Mouse (Mus musculus) hindbrain, embryonic 12.5 days (tissue): ENCODE measurements at regions not wholly inside any gene's neighbourhood (a gene's known extent, or its start where the extent isn't known, plus 50 kb on each side); places are given as distances from the start of the nearest gene placed in this dataset.

ENCODE experiments used
- ATAC-seq: fragments of 200-750 bp; cut with Nextera tagmentation; 2 replicates; pipeline ENCODE4 v1.8.0; 2017; ENCODE audit warnings: moderate TSS enrichment; ENCODE audit not compliant: low FRiP score
- H3K27ac ChIP-seq: fragments of 300-500 bp; sonication (generic); 2 replicates; pipeline ENCODE4 v1.5.1; 2016; ENCODE audit warnings: mild to moderate bottlenecking
- H3K27me3 ChIP-seq: fragments of 300-500 bp; sonication (generic); 2 replicates; pipeline ENCODE4 v1.6.1; 2016; ENCODE audit warnings: mild to moderate bottlenecking
- H3K36me3 ChIP-seq: fragments of 300-500 bp; sonication (generic); 2 replicates; pipeline ENCODE4 v1.6.1; 2016; ENCODE audit warnings: mild to moderate bottlenecking
- H3K4me1 ChIP-seq: fragments of 300-500 bp; sonication (generic); 2 replicates; pipeline ENCODE4 v1.6.1; 2016
- H3K4me2 ChIP-seq: fragments of 300-500 bp; sonication (generic); replicated peaks from 2 replicates; pipeline ENCODE4 v1.6.1; 2016; ENCODE audit warnings: mild to moderate bottlenecking
- H3K4me3 ChIP-seq: fragments of 300-500 bp; sonication (generic); 2 replicates; pipeline ENCODE4 v1.5.1; 2016; ENCODE audit warnings: mild to moderate bottlenecking
- H3K9ac ChIP-seq: fragments of 300-500 bp; sonication (generic); 2 replicates; pipeline ENCODE4 v1.6.1; 2016; ENCODE audit warnings: mild to moderate bottlenecking, moderate library complexity
- H3K9me3 ChIP-seq: fragments of 300-500 bp; sonication (generic); replicated peaks from 2 replicates; pipeline ENCODE4 v1.6.1; 2016; ENCODE audit warnings: mild to moderate bottlenecking
- WGBS: fragments of 180-500 bp; shearing (Covaris S2); methylation state at CpG from one replicate; pipeline ENCODE4 v1.1.7; 2016; 5-methylcytosine and 5-hydroxymethylcytosine counted together

DNA sequence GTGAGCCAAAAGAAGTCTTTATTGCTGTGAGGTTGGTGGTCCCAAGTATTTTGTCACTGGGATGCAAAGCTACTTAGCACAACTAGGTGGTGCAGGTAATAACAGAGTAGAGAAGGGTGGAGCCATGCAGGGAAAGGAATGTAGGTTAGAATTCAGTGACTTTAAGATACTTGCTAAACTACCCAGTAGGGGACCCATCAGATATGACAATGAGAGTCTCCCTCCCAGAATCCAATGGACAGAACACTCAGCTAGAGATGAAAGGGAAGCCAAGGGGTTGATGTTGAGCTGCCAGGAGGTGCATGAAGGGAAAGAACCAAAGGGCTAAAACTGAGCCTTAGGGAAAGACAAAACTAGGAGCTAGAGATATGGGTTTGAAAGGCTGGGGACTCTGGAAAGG lies 564.9 kb downstream of the Grin2a start:
- no peaks in the 10 kb centered on the region for H3K4me1 ChIP-seq
- H3K27me3 ChIP-seq = no peaks in the 10 kb centered on the region; the same call in 1 of the 2 replicates
- no peak for ATAC-seq
- no peaks in the 10 kb centered on the region; the same call in 1 of the 2 replicates for H3K9me3 ChIP-seq
- H3K4me2 ChIP-seq = no peak overlapping the region
- H3K36me3 ChIP-seq = no peaks in the 10 kb centered on the region
- no peak overlapping the region for H3K9ac ChIP-seq
- no peak overlapping the region for H3K4me3 ChIP-seq
- no peak overlapping the region for H3K27ac ChIP-seq

DNA sequence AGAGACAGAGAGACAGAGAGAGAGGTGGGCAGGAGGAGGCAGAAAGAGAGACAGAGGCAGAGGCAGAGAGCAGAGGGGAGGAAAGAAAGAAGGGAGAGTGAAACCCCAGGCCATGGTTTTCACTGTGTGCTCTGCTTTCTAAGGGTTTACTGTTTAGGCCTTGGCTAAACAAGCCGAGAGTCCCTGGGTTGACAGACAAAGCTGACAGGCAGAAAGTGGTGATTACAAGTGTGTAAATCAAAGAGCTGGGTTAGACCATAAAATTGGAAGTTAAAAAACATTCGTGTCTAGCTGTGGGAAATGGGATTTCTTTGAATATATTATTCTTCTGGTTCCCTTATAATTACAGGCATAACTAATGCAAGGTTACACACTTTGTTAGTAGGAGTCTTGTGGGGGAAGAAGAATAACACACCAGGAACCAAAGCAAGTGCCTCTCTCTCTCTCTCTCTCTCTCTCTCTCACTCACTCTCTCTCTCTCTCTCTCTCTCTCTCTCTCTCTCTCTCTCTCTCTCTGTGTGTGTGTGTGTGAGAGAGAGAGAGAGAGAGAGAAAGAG lies 556.0 kb downstream of the Grin2a start:
- no peaks in the 10 kb centered on the region for H3K36me3 ChIP-seq
- H3K9ac ChIP-seq = no peak overlapping the region
- H3K4me3 ChIP-seq = no peak overlapping the region
- H3K27ac ChIP-seq = no peak overlapping the region
- no peaks in the 10 kb centered on the region for H3K9me3 ChIP-seq
- 23% methylated on average over 2 of the region's 2 CpGs for WGBS
- peaks cover 29% of the 10 kb centered on the region for H3K27me3 ChIP-seq
- H3K4me2 ChIP-seq = no peak overlapping the region
- ATAC-seq = peak; percentile 35; the same call in 1 of the 2 replicates
- H3K4me1 ChIP-seq = no peaks in the 10 kb centered on the region

DNA sequence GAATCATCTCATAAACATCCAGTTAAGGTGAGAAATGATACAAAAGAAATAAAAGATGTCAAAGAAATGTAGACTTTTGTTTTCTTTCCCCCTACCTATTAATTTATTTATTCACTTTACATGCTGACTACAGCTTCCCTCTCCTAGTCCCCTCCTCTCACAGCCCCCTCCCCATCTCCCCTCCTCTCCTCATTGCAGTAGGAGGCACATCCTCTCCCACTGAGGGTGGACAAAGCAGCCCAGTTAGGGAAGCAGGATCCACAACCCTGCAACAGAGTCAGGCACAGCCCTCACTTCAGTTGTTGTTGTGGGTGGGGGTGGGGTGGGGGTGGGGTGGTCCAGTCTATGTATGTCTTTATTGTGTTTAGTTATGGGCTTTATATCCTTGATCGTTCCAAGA lies 555.5 kb downstream of the Grin2a start:
- Histone ChIP-seq H3K27me3 (peaks cover 29% of the 10 kb centered on the region), H3K9ac (no peak overlapping the region), H3K4me2 (no peak overlapping the region), H3K9me3 (no peaks in the 10 kb centered on the region), H3K4me1 (no peaks in the 10 kb centered on the region), H3K36me3 (no peaks in the 10 kb centered on the region), H3K4me3 (no peak overlapping the region), H3K27ac (no peak overlapping the region)
- no peak for ATAC-seq
- WGBS = 60% methylated on average over 1 of the region's 1 CpGs

DNA sequence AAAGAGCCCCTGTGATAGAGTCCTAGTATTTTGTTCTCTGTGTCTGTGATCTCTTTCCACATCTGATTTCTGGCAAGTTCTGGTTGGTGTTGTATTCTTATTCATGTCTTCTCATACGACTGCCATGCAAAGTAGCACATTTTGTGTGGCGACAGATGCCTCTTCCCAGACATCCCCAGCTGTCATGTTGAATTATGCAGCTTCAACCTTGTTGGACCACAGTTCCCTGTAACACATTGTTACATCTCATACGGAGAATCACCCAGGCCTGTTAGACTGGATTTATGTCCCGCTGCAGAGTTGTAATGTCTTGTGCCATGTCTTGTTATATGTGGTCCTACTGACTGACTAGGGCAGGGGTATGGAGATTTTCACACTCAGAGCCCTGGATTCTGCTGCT lies 543.3 kb downstream of the Grin2a start:
- Histone ChIP-seq H3K4me3 (no peak overlapping the region), H3K4me2 (no peak overlapping the region), H3K36me3 (no peaks in the 10 kb centered on the region), H3K27me3 (no peaks in the 10 kb centered on the region), H3K9ac (no peak overlapping the region), H3K27ac (no peak overlapping the region), H3K4me1 (no peaks in the 10 kb centered on the region), H3K9me3 (no peaks in the 10 kb centered on the region)
- no peak for ATAC-seq
- WGBS = 85% methylated on average over 4 of the region's 4 CpGs

DNA sequence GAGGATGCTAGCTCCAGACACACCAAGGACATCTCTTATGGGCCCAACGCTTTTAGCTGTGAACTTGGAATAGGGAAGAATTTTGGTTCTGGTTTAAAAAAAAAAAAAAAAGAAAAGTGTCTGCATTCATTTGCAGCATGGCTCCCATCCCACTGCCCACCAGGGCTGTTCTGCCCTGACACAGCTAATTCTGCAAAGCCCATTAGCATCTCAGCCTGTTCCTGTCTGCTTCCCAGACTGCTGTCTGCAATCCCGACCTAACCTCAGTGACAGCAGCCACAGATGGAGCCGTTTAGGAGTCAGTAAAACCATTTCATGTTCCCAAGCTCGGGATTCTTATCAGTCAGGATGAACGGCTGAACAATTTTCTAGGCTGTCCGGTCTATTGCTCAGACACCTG lies 537.8 kb downstream of the Grin2a start:
- Histone ChIP-seq H3K27me3 (no peaks in the 10 kb centered on the region), H3K36me3 (no peaks in the 10 kb centered on the region), H3K27ac (no peak overlapping the region), H3K4me3 (no peak overlapping the region), H3K4me1 (no peaks in the 10 kb centered on the region), H3K9me3 (no peaks in the 10 kb centered on the region), H3K4me2 (no peak overlapping the region), H3K9ac (no peak overlapping the region)
- WGBS = 75% methylated on average over 6 of the region's 6 CpGs
- no peak for ATAC-seq

DNA sequence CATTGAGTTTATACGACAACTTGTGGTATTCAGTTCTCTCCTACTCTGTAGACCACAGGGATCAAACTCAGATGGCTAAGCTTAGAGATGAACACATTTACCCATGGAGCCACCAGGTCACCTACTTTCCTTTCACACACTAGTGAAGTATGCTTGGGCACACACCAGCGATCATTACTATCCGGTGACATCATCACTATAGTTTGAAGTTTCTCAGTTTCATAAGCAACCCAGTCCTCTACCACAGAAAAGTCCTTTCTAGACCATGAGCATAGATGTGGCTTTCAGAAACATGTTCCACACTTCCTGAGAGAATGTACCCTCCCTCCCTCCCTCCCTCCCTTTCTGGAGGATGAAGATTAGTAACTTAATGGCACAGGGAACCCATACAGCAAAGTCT lies 532.9 kb downstream of the Grin2a start:
- Histone ChIP-seq H3K27ac (no peak overlapping the region), H3K27me3 (no peaks in the 10 kb centered on the region)
- 90% methylated on average over 3 of the region's 3 CpGs for whole genome bisulfite sequencing

DNA sequence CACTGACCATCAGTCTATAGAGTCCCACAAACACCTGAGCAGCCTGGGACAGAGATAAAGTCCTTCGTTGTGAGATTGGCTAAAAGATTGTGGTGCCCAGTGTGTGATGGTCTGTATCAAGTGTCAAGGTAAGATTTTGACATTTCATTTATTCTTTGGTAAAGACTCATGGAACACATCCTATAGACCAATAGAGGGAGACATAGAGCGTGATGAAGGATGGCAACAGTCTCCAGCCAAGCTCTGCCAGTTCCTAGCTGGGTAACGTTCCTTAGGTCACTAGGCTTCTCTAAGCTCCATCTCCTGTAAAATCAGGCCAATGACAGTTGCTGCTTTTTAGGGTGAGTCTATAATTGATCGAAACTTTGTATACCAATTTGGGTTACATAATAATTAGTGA lies 526.0 kb downstream of the Grin2a start:
- H3K27ac ChIP-seq = no peak overlapping the region
- 68% methylated on average over 4 of the region's 4 CpGs for WGBS
- no peak overlapping the region for H3K9ac ChIP-seq
- H3K4me2 ChIP-seq = no peak overlapping the region
- no peaks in the 10 kb centered on the region for H3K36me3 ChIP-seq
- H3K27me3 ChIP-seq = peaks cover 3% of the 10 kb centered on the region; the same call in 1 of the 2 replicates
- H3K4me3 ChIP-seq = no peak overlapping the region
- ATAC-seq = no peak
- no peaks in the 10 kb centered on the region for H3K9me3 ChIP-seq
- H3K4me1 ChIP-seq = no peaks in the 10 kb centered on the region

More for the DNA sequence above, 532.9 kb downstream of the Grin2a start:
- Histone ChIP-seq H3K4me1 (no peaks in the 10 kb centered on the region), H3K4me3 (no peak overlapping the region), H3K9ac (no peak overlapping the region), H3K4me2 (no peak overlapping the region), H3K9me3 (no peaks in the 10 kb centered on the region), H3K36me3 (no peaks in the 10 kb centered on the region)
- no peak for ATAC-seq

DNA sequence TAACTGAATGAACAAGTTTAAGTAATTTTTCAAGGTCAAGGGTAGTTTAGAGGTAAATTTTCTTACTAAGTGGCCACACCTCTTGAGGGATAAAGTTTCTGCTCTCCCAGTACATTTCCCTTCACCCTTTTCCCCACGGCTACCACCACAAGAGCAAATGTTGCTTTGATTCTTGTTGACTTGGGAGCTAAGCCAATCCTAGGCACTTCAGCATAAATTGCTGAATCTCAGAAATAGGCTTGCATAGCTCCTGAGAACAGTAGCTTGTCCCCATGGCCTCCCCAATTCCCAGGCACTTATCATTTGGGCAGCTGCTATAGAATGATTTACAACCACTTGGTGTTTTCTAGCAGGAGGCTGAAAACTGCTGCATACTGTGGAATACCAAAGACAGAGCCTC lies 510.1 kb downstream of the Grin2a start:
- Histone ChIP-seq H3K36me3 (no peaks in the 10 kb centered on the region), H3K4me3 (no peak overlapping the region), H3K9ac (no peak overlapping the region), H3K27ac (no peak overlapping the region), H3K4me1 (no peaks in the 10 kb centered on the region), H3K4me2 (no peak overlapping the region), H3K9me3 (no peaks in the 10 kb centered on the region), H3K27me3 (no peaks in the 10 kb centered on the region)
- 76% methylated on average over 1 of the region's 1 CpGs for WGBS
- ATAC-seq = no peak

DNA sequence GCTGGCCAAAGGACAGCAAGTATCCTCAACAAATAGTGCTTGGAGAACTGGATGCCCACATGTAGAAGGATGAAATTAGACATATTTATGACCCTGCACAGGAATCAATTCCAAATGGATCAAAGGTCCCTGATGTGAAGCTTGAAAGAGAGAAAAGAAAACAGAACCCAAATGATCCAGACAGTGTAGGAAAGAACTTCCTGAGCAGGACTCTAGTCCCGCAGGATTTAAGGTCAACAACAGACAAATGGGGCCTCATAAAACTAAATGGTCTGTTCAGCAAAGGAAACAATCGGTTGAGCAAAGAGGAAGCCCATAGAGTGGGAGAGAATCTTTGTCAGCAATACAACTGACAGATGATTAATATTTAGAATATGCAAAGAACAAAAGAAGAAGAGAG lies 497.1 kb downstream of the Grin2a start:
- Histone ChIP-seq H3K36me3 (no peaks in the 10 kb centered on the region), H3K27me3 (no peaks in the 10 kb centered on the region), H3K27ac (no peak overlapping the region), H3K9ac (no peak overlapping the region), H3K4me1 (no peaks in the 10 kb centered on the region), H3K4me2 (no peak overlapping the region), H3K9me3 (no peaks in the 10 kb centered on the region), H3K4me3 (no peak overlapping the region)
- 57% methylated on average over 2 of the region's 2 CpGs for WGBS
- ATAC-seq = no peak

DNA sequence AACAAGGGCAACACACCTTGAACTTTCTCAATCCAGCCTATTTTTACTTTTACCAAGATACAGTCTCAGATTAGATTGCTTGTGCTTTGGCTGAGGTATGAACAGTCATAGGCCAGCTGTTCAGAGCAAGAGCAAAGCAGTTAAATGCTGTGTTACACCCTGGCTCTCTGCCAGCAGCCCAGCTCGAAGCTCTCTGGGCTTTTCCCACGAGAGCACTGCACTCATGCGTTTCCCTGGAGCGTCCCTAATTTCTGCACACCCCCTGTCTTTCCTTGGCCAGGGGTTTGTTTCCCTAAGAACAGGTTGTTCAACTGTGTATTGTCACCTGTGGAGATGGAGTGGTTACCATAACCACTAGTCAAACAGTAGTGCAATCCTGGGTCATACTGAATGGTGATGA lies 493.6 kb downstream of the Grin2a start:
- no peaks in the 10 kb centered on the region for H3K9me3 ChIP-seq
- no peak overlapping the region for H3K4me2 ChIP-seq
- H3K27ac ChIP-seq = no peak overlapping the region
- no peak for ATAC-seq
- H3K36me3 ChIP-seq = no peaks in the 10 kb centered on the region
- WGBS = 59% methylated on average over 4 of the region's 4 CpGs
- H3K4me1 ChIP-seq = no peaks in the 10 kb centered on the region
- H3K27me3 ChIP-seq = no peaks in the 10 kb centered on the region
- no peak overlapping the region for H3K9ac ChIP-seq
- no peak overlapping the region for H3K4me3 ChIP-seq

DNA sequence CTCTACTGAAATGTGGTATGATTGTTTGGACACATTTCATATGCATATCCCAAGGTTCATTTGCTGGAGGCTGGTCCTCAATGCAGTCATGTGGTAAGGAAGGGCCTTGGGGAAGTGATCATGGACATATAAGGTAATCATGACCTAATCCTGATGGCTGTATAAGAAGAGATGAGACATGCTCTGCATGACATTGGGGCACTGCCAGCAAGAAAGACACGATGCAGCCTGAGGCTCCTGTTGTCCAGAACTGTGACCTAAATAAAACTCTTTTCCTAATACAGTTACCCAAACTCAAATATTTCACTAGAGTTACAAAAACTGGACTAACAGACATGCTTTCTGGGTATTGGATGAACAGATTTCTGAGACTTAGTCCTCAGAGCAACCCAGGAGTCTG lies 485.7 kb downstream of the Grin2a start:
- no peak overlapping the region for H3K9ac ChIP-seq
- H3K9me3 ChIP-seq = no peaks in the 10 kb centered on the region
- no peak overlapping the region for H3K27ac ChIP-seq
- WGBS = 74% methylated on average over 1 of the region's 1 CpGs
- no peaks in the 10 kb centered on the region; the same call in 1 of the 2 replicates for H3K27me3 ChIP-seq
- no peaks in the 10 kb centered on the region for H3K36me3 ChIP-seq
- ATAC-seq = no peak
- H3K4me2 ChIP-seq = no peak overlapping the region
- no peaks in the 10 kb centered on the region for H3K4me1 ChIP-seq
- H3K4me3 ChIP-seq = no peak overlapping the region

DNA sequence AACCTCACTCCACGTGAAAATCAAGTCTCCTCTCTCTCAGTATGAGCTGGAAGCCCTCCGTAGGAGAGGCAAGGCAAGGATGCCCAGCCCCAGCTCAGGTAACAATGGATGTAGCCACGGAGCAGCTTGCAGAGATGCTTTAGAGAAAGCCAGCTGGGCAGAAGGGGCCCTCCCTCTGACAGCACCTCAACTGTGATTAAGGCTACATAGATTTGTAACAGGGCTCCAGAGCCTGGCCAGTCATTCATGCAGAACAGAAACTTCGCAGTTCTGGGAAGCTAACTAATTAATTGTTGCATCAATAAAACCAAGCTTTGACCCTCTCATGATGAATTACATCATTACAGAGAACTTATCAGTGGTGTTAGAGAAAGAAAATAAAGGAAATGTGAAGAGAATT lies 480.8 kb downstream of the Grin2a start:
- Histone ChIP-seq H3K9ac (no peak overlapping the region), H3K27ac (no peak overlapping the region), H3K4me1 (no peaks in the 10 kb centered on the region), H3K4me2 (no peak overlapping the region), H3K9me3 (peaks cover 4% of the 10 kb centered on the region; the same call in 1 of the 2 replicates), H3K27me3 (no peaks in the 10 kb centered on the region; the same call in 1 of the 2 replicates), H3K4me3 (no peak overlapping the region), H3K36me3 (no peaks in the 10 kb centered on the region)
- 49% methylated on average over 4 of the region's 4 CpGs for WGBS
- ATAC-seq = no peak
